In the genomic region with DNA sequence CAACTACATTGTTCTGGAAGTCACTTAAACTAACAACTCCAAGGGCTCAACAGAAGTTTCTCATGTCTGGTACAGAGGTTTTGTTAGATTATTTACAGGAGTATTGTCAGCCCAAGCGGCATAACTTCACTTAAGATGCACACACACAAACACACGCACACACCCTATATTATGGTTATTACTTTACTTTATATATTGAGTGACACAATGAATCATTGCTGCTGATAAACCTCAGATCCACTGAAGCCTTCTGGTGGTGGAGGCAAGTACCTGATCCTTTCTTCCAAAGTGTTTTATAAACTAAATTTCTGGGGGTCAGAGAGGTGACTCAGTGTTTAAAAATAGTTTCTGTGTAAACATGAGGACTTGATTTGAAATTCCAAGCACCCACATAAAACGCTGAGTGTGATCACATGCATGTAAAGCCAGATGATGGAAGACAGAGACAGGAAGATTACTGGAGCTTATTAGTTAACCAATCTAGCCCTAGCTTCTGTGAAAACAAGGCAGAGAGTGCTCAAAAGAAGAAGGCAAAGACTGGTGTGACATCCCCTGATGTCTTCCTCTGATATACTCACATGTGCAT, we compare ENCODE assay signal across 17 mouse cellular contexts.
"Had no signal": no experiment of that assay in that cellular context is flagged by ENCODE, and none has a peak within 500 bp of the region (broad histone marks: within the 10 kb centered on the region; RNA-seq: fewer than 3 reads in every experiment).

No protein-coding gene starts in this region.

- H3K9ac ChIP-seq: liver, postnatal 0 days; lung, embryonic 15.5 days; midbrain, embryonic 13.5 days; midbrain, embryonic 15.5 days; neural tube, embryonic 12.5 days had no signal

- H3K4me1 ChIP-seq: lung, embryonic 15.5 days; megakaryocyte, embryonic 14.5 days; midbrain, embryonic 13.5 days; midbrain, embryonic 15.5 days; neural tube, embryonic 12.5 days had no signal

- ATAC-seq: liver, postnatal 0 days; lung, postnatal 0 days; midbrain, embryonic 13.5 days; midbrain, embryonic 15.5 days had no signal

- DNase-seq: liver, postnatal 0 days; lung, adult 2 months; lung, postnatal 14 days; lung, postnatal 36 days; right cerebral cortex, postnatal 14 days; spleen, adult 18-20 months; thymus, adult 18-20 months; thymus, postnatal 14 days; thymus, postnatal 36 days had no signal

- H3K27ac ChIP-seq: lung, embryonic 15.5 days; macrophage; midbrain, embryonic 13.5 days; midbrain, embryonic 15.5 days; neural tube, embryonic 12.5 days had no signal

- H3K4me2 ChIP-seq: lung, embryonic 15.5 days; midbrain, embryonic 11.5 days; midbrain, embryonic 13.5 days; midbrain, embryonic 15.5 days; neural tube, embryonic 12.5 days had no signal

- H3K9me3 ChIP-seq: lung, embryonic 15.5 days; megakaryocyte, embryonic 14.5 days; midbrain, embryonic 13.5 days; midbrain, embryonic 15.5 days; neural tube, embryonic 12.5 days had no signal

- H3K27me3 ChIP-seq: lung, embryonic 15.5 days; midbrain, embryonic 13.5 days; midbrain, embryonic 15.5 days; neural tube, embryonic 12.5 days had no signal

- H3K4me3 ChIP-seq: lung, embryonic 15.5 days; megakaryocyte, embryonic 14.5 days; midbrain, embryonic 13.5 days; midbrain, embryonic 15.5 days; neural tube, embryonic 12.5 days had no signal

- H3K36me3 ChIP-seq: lung, embryonic 15.5 days; midbrain, embryonic 13.5 days; midbrain, embryonic 15.5 days; neural tube, embryonic 12.5 days had no signal
